Mouse (Mus musculus): ENCODE data around the gene Eif2ak4.
A peak's percentile ranks its signal among the peaks of the same experiment; 100 is the strongest.

Gene Eif2ak4

DNA sequence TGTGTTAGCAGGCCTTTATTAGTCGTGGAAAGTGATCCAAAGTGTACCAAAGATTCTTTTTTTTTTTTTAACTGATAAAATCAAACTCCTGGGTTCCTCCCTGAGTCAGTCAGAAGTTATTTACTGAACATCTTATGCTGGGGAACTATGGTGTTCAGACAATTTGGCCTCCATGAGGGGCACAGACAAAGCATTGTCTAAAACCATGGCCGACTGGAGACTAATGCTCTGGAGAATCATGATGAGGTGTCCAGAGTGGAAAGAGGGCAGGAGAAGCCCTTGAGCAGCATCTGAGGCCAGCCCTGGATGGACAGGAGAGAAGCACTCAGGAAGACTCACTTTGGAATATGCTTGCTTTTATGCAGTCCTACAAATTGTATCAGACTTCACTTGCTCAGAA, 18.4 kb downstream of the Eif2ak4 start:
- no peak for DNase-seq

DNA sequence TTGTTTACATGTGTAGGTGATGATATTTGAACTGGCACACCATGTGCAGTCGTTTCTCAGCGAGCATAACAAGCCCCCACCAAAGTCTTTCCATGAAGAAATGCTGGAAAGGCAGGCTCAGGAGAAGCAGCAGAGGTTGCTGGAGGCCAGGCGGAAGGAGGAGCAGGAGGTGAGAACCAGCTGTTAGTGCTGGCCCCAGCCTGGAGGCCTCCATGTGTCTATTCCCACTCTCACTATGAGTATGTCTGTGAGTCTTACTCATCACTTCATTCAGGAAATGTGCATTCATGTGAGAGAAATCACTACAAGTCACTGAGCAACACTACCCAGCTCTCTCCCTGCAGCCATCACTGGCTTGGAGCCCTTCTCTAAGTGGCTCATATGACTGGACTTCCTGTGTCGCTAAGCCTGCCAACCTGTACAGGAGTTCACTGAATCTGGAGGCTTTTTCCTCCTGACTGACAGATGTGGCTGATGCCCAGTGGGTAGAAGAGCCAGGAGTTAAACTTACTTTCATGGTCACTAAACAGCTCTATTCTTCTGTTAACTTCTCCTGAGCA, 20.0 kb downstream of the Eif2ak4 start:
- DNase-seq, result no peak

DNA sequence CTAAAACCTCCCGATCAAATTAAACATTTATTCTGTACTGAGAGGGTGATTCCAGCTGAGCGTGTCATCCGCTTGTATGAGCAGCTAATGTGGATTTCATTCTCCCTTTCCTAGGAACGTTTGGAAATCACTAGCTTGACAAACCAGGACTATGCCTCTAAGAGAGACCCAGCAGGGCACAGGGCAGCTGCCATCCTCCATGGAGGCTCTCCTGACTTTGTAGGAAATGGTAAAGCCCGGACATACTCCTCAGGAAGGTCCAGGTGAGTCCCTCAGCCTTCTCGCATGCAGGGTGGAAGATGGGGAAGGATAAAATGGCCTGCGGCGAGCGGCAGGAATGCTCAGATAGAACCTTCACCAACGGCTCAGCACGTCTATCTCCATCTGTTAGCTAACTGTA, 24.4 kb downstream of the Eif2ak4 start:
- no peak for DNase-seq

DNA sequence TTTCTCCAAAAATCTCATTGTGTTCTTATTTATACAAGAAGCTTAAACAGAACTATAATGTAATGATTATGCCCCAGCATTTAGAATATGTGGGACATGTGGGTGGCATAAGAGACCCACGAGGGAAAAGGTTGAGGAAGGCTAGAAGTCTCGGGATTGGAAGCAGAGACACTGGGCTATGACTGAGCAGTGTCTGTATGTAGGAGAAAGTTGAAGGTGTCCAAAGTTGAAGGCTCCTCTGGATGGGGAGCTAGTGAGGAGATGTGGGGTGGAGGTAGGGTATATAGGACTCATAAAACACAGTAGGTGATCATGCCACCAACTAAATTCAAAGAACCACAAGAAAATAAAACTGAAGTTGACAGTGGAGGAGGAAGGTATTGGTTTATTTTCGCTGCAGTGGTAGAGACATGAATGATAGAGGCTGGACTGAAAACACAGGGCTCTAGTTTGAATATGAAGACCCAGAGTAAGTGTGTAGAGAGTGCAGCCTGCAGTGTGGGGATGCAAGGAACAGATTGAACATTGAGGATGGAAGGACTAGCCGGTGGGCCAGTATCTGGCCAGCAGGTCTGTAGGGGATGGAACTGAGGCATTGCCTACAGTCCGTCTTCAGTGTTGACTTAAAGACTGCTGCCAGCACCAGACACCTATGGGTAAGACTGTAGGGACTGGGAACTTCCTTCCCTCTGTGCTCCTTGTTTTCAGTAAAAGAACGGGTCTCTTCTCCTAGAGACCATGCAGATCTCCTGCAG, 27.4 kb downstream of the Eif2ak4 start:
- DNase-seq, result no peak

DNA sequence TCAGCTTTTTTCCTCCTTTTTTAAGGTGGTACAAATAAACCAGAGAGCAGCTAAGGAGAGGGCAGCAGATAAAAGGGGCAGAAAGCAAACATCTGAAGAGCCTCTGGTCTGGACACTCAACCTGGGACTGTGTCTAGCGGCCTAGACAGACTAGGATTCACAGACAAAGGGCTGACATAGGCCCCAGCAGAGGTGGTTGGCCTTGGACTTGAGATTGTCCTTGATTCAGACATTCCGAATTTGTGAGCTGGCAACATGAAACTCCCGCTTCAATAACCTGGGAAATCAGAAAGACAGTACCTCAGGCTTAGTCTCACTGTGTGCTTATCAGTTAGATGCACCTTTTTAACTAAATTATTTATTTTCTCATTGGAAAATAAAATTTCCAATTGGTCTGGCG, 29.7 kb downstream of the Eif2ak4 start:
- no peak for DNase-seq

DNA sequence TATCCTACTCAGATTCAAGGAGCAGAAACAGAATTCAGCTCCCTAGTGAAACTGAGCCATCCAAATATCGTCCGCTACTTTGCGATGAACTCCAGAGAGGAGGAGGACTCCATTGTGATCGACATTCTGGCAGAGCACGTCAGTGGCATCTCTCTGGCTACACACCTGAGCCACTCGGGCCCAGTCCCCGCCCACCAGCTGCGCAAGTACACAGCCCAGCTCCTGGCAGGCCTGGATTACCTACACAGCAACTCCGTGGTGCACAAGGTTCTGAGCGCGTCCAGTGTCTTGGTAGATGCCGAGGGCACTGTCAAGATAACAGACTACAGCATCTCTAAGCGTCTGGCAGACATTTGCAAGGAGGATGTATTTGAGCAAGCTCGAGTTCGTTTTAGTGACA, 33.5 kb downstream of the Eif2ak4 start:
- DNase-seq, result no peak

DNA sequence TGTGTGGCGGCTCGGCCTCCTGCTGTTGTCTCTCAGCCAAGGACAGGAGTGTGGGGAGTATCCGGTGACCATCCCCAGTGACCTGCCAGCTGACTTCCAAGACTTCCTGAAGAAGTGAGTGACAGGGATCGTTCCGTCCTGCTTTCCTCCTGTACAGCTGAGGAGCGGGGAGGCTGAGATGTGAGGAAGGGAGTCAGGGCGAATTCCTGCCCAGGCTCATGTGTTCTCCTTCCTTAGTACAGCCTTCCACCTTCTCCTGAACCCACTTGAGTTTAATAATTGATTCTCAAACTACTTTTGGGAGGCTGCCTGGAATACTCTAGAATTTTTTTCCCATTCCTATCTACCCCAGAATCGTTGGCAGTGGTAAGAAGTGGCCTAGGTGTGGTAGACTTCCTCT, 34.0 kb downstream of the Eif2ak4 start:
- DNase-seq, result peak; percentile 8 to 19

DNA sequence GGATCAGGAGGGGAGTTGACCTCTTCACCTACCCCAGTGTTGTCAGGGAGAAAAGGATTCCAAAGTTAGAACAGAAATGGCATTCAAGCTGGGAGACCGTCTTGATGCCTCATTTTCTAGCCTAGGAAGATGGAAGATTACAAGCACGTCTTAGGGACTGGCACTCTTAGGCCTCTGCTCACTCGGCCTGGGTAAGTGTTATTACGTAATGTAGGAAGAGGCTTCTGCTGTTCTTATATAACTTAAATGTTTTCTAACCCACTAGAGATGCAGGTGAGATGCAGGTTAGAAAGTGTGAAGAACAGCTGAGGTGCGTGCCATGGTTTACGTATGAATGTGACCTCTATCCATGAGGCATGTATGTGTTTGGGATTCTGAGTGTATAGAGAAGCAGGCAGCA, 39.9 kb downstream of the Eif2ak4 start:
- DNase-seq, result no peak

DNA sequence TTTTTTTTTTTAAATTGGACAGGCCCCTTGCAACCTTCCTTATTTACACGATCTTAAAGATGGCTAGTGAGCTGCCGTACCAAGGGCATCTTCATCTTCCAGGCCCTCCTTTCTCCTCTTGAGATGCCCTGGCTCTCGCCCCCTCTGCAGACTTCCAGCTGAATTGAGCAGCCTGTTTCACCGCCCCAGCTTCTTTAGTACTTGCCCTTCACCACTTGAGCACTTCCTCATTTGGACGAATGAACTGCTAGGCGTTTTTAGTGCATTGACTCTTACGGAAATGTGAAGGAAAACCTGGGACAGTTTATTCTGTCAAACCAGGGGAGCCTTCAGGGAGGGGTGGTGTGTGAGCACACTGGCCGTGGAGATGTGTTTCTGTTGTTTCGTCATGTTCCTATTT, 40.9 kb downstream of the Eif2ak4 start:
- DNase-seq, result no peak

DNA sequence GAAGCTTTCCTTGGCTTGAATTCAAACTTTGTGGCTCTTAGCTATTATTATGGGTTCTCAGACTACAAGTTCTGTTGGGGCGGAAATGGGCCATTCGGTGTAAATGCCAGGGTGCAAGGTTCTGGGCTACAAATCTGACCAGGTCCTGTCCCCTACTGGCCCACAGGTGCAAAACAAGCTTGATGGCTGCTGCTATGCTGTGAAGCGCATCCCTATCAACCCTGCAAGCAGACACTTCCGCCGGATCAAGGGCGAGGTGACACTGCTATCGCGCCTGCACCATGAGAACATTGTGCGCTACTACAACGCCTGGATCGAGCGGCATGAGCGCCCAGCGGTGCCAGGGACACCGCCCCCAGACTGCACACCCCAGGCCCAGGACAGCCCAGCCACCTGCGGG, 42.2 kb downstream of the Eif2ak4 start:
- no peak for DNase-seq

DNA sequence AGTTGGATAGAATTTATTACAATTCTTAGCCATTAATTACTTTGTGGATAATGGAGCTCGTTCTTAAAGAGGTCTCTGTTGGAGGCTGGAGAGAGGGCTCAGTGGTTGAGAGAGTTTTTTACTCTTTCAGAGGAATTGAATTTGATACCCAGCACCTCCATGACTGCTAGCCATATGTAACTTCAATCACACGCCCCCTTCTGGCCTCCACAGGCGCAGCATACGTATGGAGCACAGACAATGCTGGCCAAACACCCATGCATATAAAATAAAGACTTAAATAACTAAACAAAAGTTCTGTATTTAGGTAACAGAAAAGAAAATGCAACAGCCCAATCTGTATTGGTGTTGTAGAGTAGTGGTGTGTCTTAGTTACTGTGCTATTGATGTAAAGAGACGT, 43.2 kb downstream of the Eif2ak4 start:
- DNase-seq, result peak in 1 of 2 experiments; percentile 41

DNA sequence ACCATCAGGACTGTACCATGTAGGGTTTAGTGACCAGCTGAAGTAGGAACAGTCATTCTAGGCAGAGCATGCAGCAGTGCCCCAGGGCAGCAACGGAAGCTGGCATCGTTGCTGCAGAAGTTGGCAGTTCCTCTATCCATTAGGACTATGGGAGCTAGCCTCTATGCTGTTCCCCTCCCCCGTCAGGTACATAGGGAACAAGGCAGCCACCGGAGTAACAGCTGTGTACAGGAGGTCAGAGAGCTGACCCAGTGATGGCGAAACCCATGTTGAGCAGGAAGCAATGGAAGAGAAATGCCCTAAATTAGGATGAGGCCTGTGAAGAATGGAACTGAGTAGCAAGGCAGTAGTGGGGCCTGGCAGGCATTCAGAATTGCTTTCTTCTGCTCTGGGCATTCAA, 53.8 kb downstream of the Eif2ak4 start:
- no peak for DNase-seq

DNA sequence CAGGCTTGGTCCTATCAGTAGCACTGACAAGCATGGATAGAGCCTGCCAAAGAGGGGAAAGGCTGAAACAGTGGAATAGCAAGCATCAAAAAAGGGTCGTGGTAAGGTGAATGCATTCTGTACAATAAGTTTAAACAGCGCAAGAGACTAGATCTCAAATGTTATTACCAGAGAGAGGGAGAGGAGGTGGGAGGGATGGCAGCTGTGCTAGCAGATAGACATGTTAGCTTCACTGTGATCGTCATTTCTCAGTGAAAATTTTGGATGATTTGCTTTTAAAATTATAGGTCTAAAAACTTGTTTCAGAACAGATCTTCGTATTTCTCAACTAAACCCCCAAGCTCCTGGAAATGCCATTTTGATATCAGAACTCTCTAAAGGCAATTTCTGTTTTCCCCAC, 54.3 kb downstream of the Eif2ak4 start:
- no peak for DNase-seq

DNA sequence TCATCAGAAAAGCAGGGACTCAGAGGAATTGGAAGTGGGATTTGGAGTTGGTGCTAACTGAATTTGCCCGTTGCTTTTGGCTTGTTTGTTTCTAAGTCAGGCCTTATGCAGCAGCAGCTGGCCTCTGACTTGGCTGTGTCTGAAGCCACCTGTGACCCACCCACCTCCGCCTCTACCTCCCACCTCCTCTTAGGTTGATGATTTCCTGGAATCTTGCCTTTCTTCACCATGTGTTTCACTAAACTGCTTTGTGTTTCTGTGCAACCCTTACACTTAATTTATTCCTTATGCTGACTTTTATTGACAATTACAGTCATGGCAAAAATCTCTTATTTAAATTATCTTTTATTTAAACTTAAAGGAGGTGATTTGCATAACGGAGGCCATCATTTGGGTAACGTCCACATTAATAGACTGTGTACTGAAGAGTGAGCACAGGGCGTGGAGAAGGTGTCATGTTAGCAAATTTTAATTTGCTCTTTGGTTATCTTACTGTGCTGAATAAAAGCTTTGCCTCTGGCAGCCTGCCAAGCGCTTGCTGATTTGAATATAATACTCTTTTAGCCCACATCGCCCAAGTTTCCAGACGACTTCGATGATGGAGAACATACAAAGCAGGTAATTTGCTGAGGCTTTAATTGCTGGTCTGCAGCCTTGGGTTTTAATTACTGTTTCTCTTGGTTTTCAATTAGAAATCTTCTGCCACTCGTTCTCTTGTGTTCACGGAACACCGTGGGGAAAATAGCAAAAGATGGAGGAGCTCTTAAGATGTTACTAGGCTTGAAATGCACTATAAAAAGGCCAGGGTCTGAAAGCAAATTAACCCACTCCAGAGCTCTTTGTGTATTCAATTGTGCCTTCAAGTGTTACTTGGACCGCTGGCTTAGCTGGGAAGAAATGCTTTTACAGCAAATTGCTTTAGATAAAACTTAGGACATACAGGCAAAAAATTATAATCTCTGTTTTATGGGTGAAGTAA, 57.6 kb downstream of the Eif2ak4 start:
- DNase-seq, result no peak

DNA sequence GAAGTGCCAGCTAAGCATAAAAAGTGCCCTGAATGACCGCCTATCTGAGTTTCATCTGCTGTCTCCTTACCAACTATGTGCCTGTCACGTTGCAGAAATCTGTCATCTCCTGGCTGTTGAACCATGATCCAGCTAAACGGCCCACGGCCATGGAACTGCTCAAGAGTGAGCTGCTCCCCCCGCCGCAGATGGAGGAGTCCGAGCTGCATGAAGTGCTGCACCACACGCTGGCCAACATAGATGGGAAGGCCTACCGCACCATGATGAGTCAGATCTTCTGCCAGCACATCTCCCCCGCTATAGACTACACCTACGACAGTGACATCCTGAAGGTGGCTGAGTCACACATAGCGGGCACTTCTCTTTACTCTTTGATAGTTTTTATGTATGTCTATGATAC, 59.8 kb downstream of the Eif2ak4 start:
- no peak for DNase-seq

DNA sequence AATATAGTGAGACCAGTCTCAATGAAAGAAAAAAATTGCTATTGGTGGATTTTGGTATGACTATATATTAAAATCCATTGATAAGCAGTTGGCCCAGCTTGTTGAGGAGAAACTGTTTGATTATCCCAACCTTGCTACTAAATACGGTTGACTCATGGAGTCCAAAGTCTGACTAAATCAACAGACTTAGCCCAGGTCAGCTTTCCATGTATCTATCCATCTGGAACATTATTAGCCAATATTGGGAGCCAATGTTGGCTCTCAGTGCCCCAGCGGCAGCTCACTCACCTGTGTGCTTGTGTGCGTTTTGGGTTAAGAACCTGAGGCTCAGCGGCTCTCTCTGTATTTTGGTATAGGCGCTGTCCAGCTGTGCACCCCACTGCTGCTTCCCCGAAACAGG, 62.6 kb downstream of the Eif2ak4 start:
- no peak for DNase-seq

DNA sequence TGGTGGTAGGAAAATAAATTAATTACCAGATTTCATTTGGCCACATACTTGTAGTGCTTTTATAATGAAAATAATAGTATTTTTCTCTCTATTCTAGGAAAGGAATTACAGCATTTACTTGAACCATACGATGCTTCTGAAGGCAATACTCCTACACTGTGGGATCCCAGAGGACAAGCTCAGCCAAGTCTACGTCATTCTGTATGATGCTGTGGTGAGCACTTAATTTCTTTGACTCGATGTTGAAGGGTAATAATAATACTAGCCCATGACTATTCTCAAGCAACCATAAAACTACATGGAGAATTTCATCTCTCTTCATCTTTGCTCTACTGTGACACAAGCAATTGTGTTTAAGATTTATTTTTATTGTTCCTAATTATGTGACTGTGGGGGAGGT, 68.6 kb downstream of the Eif2ak4 start:
- DNase-seq, result no peak

DNA sequence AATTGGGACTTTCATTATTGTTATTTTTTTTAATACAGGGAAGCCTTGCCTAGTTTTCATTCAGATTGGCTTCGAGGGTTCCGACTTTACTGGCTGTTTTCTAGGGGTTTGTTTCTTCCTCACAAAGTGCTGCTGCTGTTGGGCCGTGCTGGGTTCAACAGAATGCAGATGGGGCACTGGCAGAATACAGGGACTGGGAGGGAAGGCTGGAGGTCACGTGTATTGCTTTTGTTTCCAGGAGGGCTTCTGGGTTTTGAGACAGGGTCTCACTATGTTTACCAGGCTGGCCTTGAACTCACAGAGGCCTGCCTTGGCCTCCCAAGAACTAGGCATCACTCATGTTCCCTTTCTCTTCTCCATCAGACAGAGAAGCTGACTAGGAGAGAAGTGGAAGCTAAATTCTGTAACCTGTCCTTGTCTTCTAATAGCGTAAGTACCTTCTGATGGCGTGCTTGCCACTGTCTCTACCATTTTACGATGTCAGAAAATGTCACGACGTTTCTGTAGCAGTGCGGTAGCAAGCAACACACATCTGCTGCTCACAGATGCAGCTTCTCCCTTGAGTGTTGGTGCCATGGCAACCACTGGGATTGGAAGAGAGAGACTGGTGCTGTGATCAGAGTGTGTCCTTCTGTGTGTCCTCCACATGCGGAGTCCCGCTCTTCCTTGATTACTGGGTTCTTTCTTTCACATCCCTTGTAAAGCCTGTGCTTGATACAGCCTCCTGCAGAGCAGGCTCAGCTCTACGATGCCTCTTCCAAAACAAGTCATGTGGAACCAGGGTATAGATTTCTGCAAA, 69.2 kb downstream of the Eif2ak4 start:
- no peak for DNase-seq

DNA sequence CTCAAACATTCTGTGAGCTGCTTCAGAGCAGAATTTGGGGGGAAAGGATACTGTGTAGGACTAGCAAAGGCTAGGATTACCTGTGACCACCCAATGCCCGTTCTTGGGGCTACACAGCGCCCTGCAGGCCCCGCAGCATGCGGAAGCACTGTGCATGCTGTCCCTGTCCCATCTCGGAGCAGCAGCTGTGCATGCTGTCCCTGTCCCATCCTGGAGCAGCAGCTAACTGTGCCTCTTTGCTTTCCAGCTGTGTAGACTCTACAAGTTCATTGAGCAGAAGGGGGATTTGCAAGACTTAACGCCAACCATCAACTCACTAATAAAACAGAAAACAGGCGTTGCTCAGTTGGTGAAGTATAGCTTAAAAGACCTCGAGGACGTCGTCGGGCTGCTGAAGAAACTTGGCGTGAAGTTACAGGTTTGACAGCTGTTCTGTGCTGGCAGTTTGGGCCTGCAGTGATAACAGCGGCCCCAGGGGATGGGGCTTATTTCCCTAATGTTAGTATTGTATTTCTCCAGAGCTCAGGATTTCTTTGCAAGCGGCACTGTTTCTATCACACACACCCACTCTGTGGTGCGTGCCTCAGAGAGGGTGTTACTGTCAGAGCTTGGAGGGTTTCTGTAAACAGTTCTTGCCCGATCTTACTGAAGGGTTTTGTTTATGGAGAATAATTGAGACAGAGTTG, 73.2 kb downstream of the Eif2ak4 start:
- DNase-seq, result no peak

DNA sequence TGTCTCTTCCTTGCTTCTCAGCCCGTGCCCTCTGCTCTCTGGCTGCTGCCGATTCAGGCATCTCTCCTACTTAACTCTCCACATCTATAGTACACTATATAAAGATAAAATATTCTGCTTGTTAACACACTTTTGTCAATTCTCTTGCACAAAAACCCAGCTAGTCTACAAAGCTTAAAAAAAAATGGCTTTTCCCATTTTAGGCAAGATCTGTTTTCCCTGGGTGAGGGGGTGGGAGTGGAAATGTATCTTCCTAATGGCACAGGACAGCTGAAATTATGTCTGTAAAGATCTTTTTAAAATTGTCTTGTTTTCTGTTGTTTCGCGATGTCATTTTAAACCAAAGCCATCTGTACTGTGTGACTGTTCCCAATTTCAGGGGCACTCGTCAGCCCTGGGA, 75.1 kb downstream of the Eif2ak4 start:
- no peak for DNase-seq

DNA sequence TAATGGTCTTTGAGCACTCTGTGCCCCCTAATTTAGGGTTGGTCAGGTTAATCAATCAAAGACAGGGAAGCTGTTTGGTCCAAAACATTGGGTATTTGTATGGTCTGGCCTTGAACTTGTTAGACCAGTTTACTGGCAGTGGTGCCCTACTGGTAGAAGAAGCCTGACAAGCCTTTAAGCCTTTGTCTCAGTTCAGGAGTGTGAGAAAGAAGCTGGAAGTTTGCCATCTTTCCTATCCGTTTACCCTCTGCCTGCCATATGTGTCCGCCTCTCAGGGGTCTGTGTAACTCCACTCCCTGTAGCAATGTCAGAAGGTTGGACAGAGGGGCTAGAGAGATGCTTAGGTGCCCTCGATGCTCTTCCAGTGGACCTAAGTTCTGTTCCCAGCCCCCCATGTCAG, 76.0 kb downstream of the Eif2ak4 start:
- DNase-seq, result no peak

DNA sequence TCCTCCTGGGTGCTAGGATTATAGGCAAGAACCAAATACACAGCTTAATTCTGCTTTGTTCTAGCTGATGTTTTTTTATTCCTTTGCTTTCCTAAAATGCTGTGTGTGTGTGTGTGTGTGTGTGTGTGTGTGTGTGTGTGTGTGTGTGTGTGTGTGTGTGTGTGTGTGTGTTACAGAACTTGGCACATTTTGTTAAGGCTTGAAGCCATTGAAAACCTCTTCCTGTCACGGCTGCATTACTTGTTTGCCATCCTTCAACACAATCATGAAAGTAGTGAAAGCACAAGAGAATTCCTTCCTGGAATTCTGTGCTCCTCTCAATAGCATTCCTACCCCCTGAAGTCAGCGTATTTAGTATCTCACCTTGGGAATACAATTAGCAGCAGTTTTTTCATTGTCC, 77.5 kb downstream of the Eif2ak4 start:
- DNase-seq, result no peak

Data from kidney, adult 8-10 months (tissue).